Mouse (Mus musculus): ENCODE measurements at regions not wholly inside any gene's neighbourhood (a gene's known extent, or its start where the extent isn't known, plus 50 kb on each side); places are given as distances from the start of the nearest gene placed in this dataset.

DNA sequence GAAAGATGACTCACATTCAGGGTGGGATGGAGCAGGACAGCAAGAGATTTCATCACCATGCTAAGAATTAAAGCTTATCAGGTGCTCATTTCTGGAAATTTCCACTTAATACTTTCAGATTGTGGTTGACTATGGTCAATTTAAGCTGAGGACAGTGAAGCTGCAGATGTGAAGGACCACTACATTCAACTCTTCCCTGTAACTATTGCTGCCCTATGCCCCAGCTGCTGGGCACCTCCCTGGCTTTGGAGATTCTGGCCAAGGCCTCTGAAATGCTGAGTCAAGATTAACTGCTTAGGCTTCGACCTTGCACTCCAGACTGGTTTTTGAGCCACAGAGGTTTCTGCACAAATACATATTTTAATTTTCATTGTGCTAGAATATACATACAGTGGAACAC is 140.4 kb upstream of the Grik3 start:
- Histone ChIP-seq H3K4me3 (ENCODE audit: control insufficient read depth, low read depth, low read length) (no peak overlapping the region), H3K4me1 (ENCODE audit: control insufficient read depth, insufficient read depth, low read length) (no peaks in the 10 kb centered on the region), H3K27me3 (ENCODE audit: control insufficient read depth, insufficient read depth, low read length) (no peaks in the 10 kb centered on the region), H3K36me3 (ENCODE audit: control insufficient read depth, insufficient read depth, low read length) (no peaks in the 10 kb centered on the region), H3K27ac (ENCODE audit: control insufficient read depth, insufficient read depth, low read depth, low read length) (no peak overlapping the region)
- no peak for TF ChIP-seq POLR2A (IDR thresholded peaks at IDR 0.05; ENCODE audit: control insufficient read depth, low read depth, low read length)
- no peak for TF ChIP-seq CTCF (IDR thresholded peaks at IDR 0.05; ENCODE audit: control insufficient read depth, insufficient read depth, insufficient replicate concordance, low read depth, low read length)

DNA sequence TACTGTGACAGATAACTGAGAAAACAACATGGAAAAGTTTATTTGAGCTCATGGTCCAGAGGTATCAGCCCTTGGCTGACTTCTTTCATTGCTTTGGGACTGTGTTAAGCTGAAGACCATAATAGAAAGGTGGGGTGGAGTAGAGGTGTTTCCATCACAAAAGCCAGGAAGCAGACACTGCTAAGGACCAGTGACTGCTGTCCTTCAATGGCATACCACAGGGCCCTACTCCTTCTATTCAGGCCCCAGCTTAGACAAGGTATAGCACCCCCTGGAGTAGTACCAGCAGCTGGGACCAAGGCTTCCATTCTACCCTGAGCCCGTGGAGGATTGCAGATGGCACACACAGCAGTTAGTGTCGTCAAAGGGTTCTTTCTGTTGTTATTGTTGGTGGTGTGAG is 151.4 kb upstream of the Grik3 start:
- Histone ChIP-seq H3K4me3 (ENCODE audit: control insufficient read depth, low read depth, low read length) (no peak overlapping the region), H3K27ac (ENCODE audit: control insufficient read depth, insufficient read depth, low read depth, low read length) (no peak overlapping the region), H3K27me3 (ENCODE audit: control insufficient read depth, insufficient read depth, low read length) (no peaks in the 10 kb centered on the region), H3K36me3 (ENCODE audit: control insufficient read depth, insufficient read depth, low read length) (no peaks in the 10 kb centered on the region), H3K4me1 (ENCODE audit: control insufficient read depth, insufficient read depth, low read length) (no peaks in the 10 kb centered on the region)
- TF ChIP-seq CTCF (IDR thresholded peaks at IDR 0.05; ENCODE audit: control insufficient read depth, insufficient read depth, insufficient replicate concordance, low read depth, low read length) (no peak), POLR2A (IDR thresholded peaks at IDR 0.05; ENCODE audit: control insufficient read depth, low read depth, low read length) (no peak)

DNA sequence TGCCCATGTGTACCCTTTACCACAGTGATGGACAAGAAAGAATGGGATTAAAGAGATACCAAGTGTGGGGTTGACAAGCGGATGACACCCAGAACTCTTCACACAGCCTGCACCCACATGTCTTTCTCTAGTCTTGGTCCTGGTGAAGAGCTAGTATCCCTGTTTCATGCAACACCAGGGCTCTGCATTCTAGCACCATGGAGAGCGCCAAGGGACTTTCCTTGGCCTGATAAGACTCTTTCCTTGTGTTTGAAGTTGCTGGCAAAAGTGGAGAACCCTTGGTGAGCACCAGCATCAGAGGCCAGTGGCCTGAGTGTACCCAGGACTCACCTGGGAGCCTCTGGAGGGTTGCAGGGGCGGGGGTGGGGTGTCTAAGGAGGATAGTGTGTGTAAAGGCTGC is 161.7 kb upstream of the Grik3 start:
- Histone ChIP-seq H3K27ac (ENCODE audit: control insufficient read depth, insufficient read depth, low read depth, low read length) (no peak overlapping the region), H3K36me3 (ENCODE audit: control insufficient read depth, insufficient read depth, low read length) (no peaks in the 10 kb centered on the region), H3K4me3 (ENCODE audit: control insufficient read depth, low read depth, low read length) (no peak overlapping the region), H3K27me3 (ENCODE audit: control insufficient read depth, insufficient read depth, low read length) (no peaks in the 10 kb centered on the region), H3K4me1 (ENCODE audit: control insufficient read depth, insufficient read depth, low read length) (no peaks in the 10 kb centered on the region)
- no peak for TF ChIP-seq CTCF (IDR thresholded peaks at IDR 0.05; ENCODE audit: control insufficient read depth, insufficient read depth, insufficient replicate concordance, low read depth, low read length)
- TF ChIP-seq POLR2A (IDR thresholded peaks at IDR 0.05; ENCODE audit: control insufficient read depth, low read depth, low read length) = no peak

DNA sequence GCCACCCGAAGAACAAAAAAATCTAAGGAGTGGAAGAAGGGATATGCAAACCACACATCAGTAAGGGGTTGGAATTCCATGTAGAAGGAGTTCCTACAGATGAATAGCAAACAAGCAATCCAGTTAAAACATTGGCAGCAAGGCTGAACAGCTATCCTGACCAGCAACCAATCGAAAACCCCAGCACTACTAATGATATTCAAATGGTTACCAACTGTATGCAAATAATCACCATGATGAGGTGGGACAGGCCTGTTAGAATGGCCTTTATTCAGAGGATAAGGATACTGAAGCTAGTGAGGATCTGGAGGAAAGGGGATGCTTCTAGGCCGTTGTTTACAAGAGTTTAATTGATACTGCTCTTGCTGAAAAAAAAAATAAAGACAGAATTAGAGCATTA is 166.0 kb upstream of the Grik3 start:
- Histone ChIP-seq H3K27ac (ENCODE audit: control insufficient read depth, insufficient read depth, low read depth, low read length) (no peak overlapping the region), H3K4me3 (ENCODE audit: control insufficient read depth, low read depth, low read length) (no peak overlapping the region), H3K27me3 (ENCODE audit: control insufficient read depth, insufficient read depth, low read length) (no peaks in the 10 kb centered on the region), H3K4me1 (ENCODE audit: control insufficient read depth, insufficient read depth, low read length) (no peaks in the 10 kb centered on the region), H3K36me3 (ENCODE audit: control insufficient read depth, insufficient read depth, low read length) (no peaks in the 10 kb centered on the region)
- TF ChIP-seq POLR2A (IDR thresholded peaks at IDR 0.05; ENCODE audit: control insufficient read depth, low read depth, low read length) (no peak), CTCF (IDR thresholded peaks at IDR 0.05; ENCODE audit: control insufficient read depth, insufficient read depth, insufficient replicate concordance, low read depth, low read length) (no peak)

DNA sequence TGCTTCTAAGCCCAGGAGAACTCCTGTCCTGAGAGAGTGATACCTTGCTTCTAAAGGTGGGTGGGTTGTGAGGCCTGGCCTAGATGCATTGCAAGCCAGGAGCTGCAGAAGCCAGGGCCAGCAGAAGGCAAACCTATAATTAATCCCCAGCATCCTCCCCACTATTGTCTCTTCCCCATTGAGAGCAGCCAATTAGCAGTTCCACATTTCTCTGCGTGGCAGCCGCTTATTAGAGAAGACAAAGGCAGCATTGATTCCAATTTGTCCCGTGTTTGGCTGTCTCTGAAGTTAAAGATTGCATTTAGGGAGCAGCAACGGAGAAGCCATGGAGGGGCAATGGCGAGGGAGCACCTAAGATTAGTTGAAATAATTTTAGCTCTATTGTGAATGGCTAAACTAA is 171.2 kb upstream of the Grik3 start:
- Histone ChIP-seq H3K27ac (ENCODE audit: control insufficient read depth, insufficient read depth, low read depth, low read length) (no peak overlapping the region), H3K27me3 (ENCODE audit: control insufficient read depth, insufficient read depth, low read length) (no peaks in the 10 kb centered on the region), H3K4me1 (ENCODE audit: control insufficient read depth, insufficient read depth, low read length) (no peaks in the 10 kb centered on the region), H3K4me3 (ENCODE audit: control insufficient read depth, low read depth, low read length) (no peak overlapping the region), H3K36me3 (ENCODE audit: control insufficient read depth, insufficient read depth, low read length) (no peaks in the 10 kb centered on the region)
- no peak for TF ChIP-seq POLR2A (IDR thresholded peaks at IDR 0.05; ENCODE audit: control insufficient read depth, low read depth, low read length)
- TF ChIP-seq CTCF (IDR thresholded peaks at IDR 0.05; ENCODE audit: control insufficient read depth, insufficient read depth, insufficient replicate concordance, low read depth, low read length) = no peak

DNA sequence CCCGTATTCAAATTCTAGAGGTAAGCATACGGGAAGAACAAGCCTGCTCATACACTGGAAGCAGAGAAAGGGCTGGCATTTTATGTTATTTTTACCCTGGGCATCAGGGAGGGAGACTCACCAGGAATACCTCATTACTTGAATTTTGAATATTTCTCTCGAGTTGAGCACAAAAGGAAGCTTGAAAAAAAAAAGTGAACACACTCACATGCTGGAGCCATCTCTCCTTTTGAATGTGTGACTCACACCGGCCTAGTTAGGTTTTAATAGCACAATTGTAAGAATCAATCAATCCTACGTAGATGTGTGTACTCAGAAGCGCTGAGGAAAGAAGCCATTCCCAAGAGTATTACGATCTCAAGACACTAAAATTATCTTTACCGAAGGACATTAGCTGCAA is 172.2 kb upstream of the Grik3 start:
- no peak for TF ChIP-seq CTCF (IDR thresholded peaks at IDR 0.05; ENCODE audit: control insufficient read depth, insufficient read depth, insufficient replicate concordance, low read depth, low read length)
- TF ChIP-seq POLR2A (IDR thresholded peaks at IDR 0.05; ENCODE audit: control insufficient read depth, low read depth, low read length) = no peak
- Histone ChIP-seq H3K27me3 (ENCODE audit: control insufficient read depth, insufficient read depth, low read length) (no peaks in the 10 kb centered on the region), H3K27ac (ENCODE audit: control insufficient read depth, insufficient read depth, low read depth, low read length) (no peak overlapping the region), H3K4me1 (ENCODE audit: control insufficient read depth, insufficient read depth, low read length) (no peaks in the 10 kb centered on the region), H3K4me3 (ENCODE audit: control insufficient read depth, low read depth, low read length) (no peak overlapping the region), H3K36me3 (ENCODE audit: control insufficient read depth, insufficient read depth, low read length) (no peaks in the 10 kb centered on the region)

DNA sequence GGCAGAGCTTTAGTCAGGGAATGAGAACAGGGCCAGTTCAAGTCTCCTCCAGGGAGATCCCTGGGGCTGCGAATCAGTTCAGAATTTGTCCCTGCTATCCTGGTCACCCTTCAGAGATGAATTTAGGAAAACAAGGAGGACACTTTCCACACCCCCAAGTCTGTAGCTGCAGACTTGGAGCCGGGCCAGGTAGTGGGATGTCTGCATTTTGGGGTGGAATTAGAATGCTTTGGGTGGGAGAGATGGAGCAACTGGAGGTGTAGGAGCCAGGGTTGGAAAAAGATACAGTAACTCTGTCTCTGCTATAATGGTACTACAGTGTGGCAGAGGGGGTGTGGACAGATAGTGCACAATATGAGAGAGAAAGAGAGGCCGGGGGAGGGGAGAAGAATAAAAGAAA is 173.6 kb upstream of the Grik3 start:
- Histone ChIP-seq H3K36me3 (ENCODE audit: control insufficient read depth, insufficient read depth, low read length) (no peaks in the 10 kb centered on the region), H3K27me3 (ENCODE audit: control insufficient read depth, insufficient read depth, low read length) (no peaks in the 10 kb centered on the region), H3K27ac (ENCODE audit: control insufficient read depth, insufficient read depth, low read depth, low read length) (no peak overlapping the region), H3K4me3 (ENCODE audit: control insufficient read depth, low read depth, low read length) (no peak overlapping the region), H3K4me1 (ENCODE audit: control insufficient read depth, insufficient read depth, low read length) (no peaks in the 10 kb centered on the region)
- TF ChIP-seq CTCF (IDR thresholded peaks at IDR 0.05; ENCODE audit: control insufficient read depth, insufficient read depth, insufficient replicate concordance, low read depth, low read length) (no peak), POLR2A (IDR thresholded peaks at IDR 0.05; ENCODE audit: control insufficient read depth, low read depth, low read length) (no peak)

DNA sequence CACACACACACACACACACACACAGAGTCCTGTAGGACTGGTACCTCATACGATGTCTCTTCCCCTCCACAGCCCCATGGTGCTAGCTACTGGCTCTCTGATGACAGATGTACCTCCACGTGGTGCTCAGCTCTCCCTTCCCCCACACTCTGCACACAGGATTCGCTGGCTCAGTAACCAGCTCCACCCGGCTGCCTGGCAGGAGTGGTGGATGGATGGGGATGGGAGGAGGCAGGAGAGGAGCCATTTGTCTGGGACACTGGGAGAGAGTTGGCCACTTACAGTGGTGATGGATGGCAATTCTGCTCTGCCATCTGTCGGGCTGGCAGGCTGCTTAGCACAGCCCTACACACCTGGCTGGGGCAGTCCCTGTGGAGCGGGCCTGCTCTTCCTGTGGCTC is 174.7 kb upstream of the Grik3 start:
- no peak for TF ChIP-seq POLR2A (IDR thresholded peaks at IDR 0.05; ENCODE audit: control insufficient read depth, low read depth, low read length)
- no peak for TF ChIP-seq CTCF (IDR thresholded peaks at IDR 0.05; ENCODE audit: control insufficient read depth, insufficient read depth, insufficient replicate concordance, low read depth, low read length)

More for the DNA sequence above, 174.7 kb upstream of the Grik3 start:
- H3K4me3 ChIP-seq (ENCODE audit: control insufficient read depth, low read depth, low read length) = no peak overlapping the region
- no peaks in the 10 kb centered on the region for H3K4me1 ChIP-seq (ENCODE audit: control insufficient read depth, insufficient read depth, low read length)
- no peaks in the 10 kb centered on the region for H3K27me3 ChIP-seq (ENCODE audit: control insufficient read depth, insufficient read depth, low read length)
- no peak overlapping the region for H3K27ac ChIP-seq (ENCODE audit: control insufficient read depth, insufficient read depth, low read depth, low read length)
- no peaks in the 10 kb centered on the region for H3K36me3 ChIP-seq (ENCODE audit: control insufficient read depth, insufficient read depth, low read length)

Data from testis, adult 2 months (tissue).